Mouse (Mus musculus): ENCODE results near the gene Oscp1.

- no peak for TF ChIP-seq CTCF (IDR thresholded peaks at IDR 0.05; ENCODE audit: low read depth)
- no peak for TF ChIP-seq EP300 (IDR thresholded peaks at IDR 0.05; ENCODE audit: low read depth)
Measured at GRCm38 (mm10) chr4:126025801-126026200, 32.6 kb upstream of the Oscp1 start.
